Mouse (Mus musculus) ovary, adult 10 weeks (tissue): Measurements from ENCODE around the gene Agbl2. TPM values are rescaled to one million over a fixed set of nuclear protein-coding genes. Genes with fewer than 3 reads are reported as not detected.

Experiments used
- polyA plus RNA-seq: library from polyadenylated mRNA; stranded (reverse); fragments of 350-450 nt; fragmentation: Illumina TruSeq; extraction: RNeasy Lipid Tissue Mini Kit (QIAGEN cat#74804); gene quantifications from one replicate; pipeline ENCODE4 v1.2.3, GENCODE M21; 2014

Gene Agbl2
- 1.8 TPM for polyA plus RNA-seq

DNA sequence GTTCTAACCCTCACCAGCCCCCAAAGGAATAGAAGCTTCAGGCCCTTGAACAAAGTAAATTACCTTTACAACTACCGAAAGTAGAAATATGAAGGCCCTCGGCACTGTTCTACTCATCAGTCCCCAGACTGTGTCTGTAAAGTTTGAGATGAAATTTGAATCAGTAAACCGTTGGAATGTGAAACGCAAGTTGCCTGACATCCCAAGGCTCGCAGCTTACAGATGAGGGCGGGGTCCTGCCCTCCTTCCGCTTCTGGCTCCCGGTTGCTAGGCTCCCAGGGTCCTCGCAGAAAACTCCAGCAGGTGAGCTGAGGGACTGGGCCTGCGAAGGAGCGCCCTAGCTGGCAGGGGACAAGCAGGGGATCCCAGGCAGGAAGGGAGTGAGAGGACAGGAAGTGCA, at the start of gene Agbl2:
Gene Agbl2 (plus strand): TSS at position 270 of the 400 bp plus-strand sequence.

DNA sequence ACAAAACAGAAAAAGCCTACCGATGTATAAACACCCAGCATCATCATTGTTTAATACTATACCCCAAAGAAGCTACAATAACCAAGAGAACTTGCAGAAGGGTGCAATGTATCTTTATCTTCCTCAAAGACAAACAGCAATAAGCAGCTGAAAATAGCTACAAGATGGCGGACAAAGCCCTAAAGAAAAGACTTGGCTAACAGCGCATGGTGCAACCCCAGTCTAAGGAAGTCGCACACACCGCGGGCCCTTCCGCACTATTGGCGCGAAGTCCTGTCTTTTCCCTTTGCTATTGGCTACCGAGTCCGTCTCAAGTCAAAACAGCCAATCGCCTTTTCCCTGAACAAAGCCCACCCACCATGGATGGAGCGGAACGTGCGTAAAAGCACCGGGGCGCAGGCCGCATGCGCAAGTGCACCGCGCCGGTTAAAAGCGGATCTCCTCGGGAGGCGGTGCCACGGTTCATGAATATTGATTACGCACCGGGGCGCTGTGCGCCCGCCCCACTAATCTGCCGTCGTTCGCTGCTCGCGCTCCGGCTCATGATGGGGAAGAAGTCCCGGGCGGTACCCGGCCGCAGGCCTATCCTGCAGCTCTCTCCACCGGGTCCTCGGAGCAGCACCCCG, 37.4 kb upstream of the Agbl2 start, which contains the start of gene Fnbp4:
Gene Fnbp4 (plus strand): TSS at position 318 of the 626 bp plus-strand sequence.

DNA sequence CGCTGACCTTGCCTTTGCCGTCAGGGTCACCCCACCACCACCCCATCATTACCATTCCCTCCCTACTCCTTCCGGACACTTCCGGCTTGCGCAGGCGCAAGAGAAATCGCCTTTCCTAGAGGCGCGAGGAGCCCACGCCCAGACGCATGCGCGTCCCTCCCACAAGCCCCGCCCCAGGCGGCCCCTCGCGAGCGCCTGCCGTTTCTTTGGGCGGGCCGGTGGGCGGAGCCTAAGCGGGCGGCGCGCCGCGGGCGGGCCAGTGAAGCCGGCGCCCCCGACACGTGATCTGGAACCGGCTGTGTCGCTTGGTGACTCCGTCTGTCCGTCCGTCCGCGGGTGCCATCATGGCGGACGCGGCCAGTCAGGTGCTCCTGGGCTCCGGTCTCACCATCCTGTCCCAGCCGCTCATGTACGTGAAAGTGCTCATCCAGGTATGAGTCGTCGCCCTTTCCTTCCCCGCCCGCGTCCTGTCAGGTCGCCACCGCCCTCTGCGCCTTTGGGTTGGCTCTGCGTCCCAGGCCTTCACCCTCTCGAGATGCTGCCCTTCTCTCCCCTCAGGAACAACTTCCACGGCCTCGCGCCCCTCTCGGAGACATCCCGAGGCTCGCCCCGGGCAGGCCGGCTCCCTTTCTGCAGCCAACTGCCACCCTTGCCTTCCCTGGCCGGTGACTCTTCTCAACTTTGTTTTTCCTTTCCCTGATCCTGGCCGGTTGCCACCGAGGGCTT, 64.6 kb downstream of the Agbl2 start, which contains the start of gene Mtch2:
Gene Mtch2 (plus strand): TSS at position 201 of the 726 bp plus-strand sequence.

Other genes with a start within 250 kb of the Agbl2 start
- 11.8 TPM for gene Ptprj, start 202.1 kb upstream of the Agbl2 start, polyA plus RNA-seq
- 44.3 TPM for gene Nup160, start 105.5 kb upstream of the Agbl2 start, polyA plus RNA-seq
- 65.4 TPM for gene Fnbp4, start 37.4 kb upstream of the Agbl2 start, polyA plus RNA-seq
- gene Mtch2, start 64.4 kb downstream of the Agbl2 start, polyA plus RNA-seq = 297 TPM
- gene C1qtnf4, start 103.1 kb downstream of the Agbl2 start, polyA plus RNA-seq = not detected
- 14.3 TPM for gene Kbtbd4, start 122.0 kb downstream of the Agbl2 start, polyA plus RNA-seq
- 128 TPM for gene Ndufs3, start 122.1 kb downstream of the Agbl2 start, polyA plus RNA-seq
- 160 TPM for gene Celf1, start 157.7 kb downstream of the Agbl2 start, polyA plus RNA-seq